Mouse (Mus musculus) gastrocnemius, postnatal 36 days (tissue): ENCODE data around the gene Ahsa2. TPM values are rescaled to one million over a fixed set of nuclear protein-coding genes. Genes with fewer than 3 reads are reported as not detected.
"Not testable (repeated sequence)": the region's sequence is repeated elsewhere in the genome, so short reads cannot be mapped to it uniquely, and the experiment has no call there.

Experiments
- DNase-seq, 2 experiments: peaks; one replicate each; pipeline ENCODE4 v3.0.0; 2022
- intact Hi-C: fragments of 180-260 bp; cut with DNase I; formaldehyde crosslinking; loops from one replicate; pipeline ENCODE4 v1.15.1; 2025
- long read RNA-seq, 2 experiments: library from polyadenylated mRNA; stranded (forward); transcript quantifications; one replicate each; pipeline ENCODE4 v2.0.0; 2021
- microRNA-seq, 2 experiments: library from miRNA; unstranded; fragments of <30 nt; microRNA quantifications; one replicate each; pipeline ENCODE4 v1.2.0; 2021
- total RNA-seq, 2 experiments: library from RNA; stranded (reverse); gene quantifications; 2 replicates each; pipeline ENCODE4 v1.2.3; 2021

The Ahsa2 gene
- total RNA-seq: 10 to 100 TPM; 36.2 to 39.3 TPM
- long read RNA-seq, experiment 1, transcript Ahsa2-201 (9 exons, 3,023 nt): major isoform, 17 of 22 reads
- long read RNA-seq, experiment 1, partial matches to known transcripts: 0 of 22 reads
- long read RNA-seq, experiment 1, other reads (novel, unspliced or antisense): 3 of 22 reads
- long read RNA-seq, experiment 2, transcript Ahsa2-202 (9 exons, 3,583 nt): minor isoform, 5 of 46 reads
- long read RNA-seq, experiment 2, transcript Ahsa2-201 (9 exons, 3,023 nt): major isoform, 31 of 46 reads
- long read RNA-seq, experiment 2, partial matches to known transcripts: 1 of 46 reads
- long read RNA-seq, experiment 2, other reads (novel, unspliced or antisense): 9 of 46 reads

- DNase-seq: peak; percentile 96 to 97
- intact Hi-C loops: loop anchor here (5.0 kb wide), 1 partner anchor 69 kb away; no protein-coding TSS in a partner anchor
These were observed at the start of gene Ahsa2 for GRCm38 (mm10) chr11:23497718-23498509. Gene Ahsa2 (minus strand): TSS chr11:23498030.

DNA sequence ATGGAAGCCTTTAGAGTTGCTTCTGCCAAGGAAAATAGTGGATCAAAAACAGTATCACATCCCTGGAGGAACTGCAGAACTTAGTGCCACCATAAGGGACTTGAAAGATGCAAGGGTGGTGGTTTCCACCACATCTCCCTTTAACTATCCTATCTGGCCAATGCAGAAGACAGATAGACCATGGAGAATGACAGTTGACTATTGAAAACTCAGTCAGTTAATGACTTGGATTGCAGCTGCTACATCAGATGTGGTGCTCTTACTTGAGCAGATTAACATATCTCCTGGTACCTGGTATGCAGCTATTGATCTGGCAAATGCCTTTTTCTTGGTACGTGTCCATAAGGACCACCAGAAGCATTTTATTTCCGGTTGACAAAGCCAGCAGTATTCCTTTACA, 39.6 kb upstream of the Ahsa2 start:
- DNase-seq: no peak
- intact Hi-C loops: no loop called here

- no peak for DNase-seq
- intact Hi-C loops: loop anchor here (5.0 kb wide), 1 partner anchor 597 kb away; no protein-coding TSS in a partner anchor
These were observed 22.8 kb upstream of the Ahsa2 start, which contains the start of gene 1700093K21Rik for GRCm38 (mm10) chr11:23520473-23521205. Gene 1700093K21Rik (minus strand): TSS chr11:23521155.

- no peak for DNase-seq
- intact Hi-C loops: no loop called here
These were observed 21.2 kb upstream of the Ahsa2 start for GRCm38 (mm10) chr11:23518981-23519380.

DNA sequence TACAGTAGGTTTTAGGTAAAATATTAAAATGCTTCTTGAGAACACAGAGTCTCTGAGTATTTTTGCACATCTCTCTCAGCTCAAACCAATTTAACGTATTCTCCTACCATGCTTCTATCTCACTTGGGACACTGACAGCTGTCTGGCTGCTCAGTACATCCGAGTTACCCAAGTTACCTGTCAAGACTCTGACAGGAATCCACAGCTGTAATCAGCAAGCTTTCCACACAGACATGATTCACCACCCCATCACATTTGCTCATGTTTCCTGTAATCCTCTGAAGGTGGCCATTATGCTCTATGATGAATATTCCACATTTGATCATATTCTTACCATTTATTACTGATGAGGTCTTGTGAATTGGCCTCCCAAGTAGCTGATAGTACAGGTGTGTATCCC, 17.5 kb upstream of the Ahsa2 start:
- DNase-seq: no peak
- intact Hi-C loops: no loop called here

DNA sequence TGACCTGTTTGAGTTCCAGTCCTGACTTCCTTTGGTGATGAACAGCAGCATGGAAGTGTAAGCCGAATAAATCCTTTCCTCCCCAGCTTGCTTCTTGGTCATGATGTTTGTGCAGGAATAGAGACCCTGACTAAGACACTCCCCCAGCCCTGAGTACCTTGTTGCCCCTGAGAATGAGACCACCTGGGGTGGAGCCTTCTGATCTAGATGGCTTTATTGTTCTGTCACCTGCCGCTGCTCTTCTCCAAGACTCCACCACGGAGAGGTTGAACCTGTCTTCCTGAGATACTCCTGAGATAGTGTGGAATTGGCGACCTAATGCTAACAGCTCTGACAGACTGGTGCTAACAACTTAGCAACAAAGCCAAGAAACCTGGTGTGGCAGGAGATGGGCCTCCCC, 17.0 kb upstream of the Ahsa2 start:
- DNase-seq, intact Hi-C loops: not testable (repeated sequence)

DNA sequence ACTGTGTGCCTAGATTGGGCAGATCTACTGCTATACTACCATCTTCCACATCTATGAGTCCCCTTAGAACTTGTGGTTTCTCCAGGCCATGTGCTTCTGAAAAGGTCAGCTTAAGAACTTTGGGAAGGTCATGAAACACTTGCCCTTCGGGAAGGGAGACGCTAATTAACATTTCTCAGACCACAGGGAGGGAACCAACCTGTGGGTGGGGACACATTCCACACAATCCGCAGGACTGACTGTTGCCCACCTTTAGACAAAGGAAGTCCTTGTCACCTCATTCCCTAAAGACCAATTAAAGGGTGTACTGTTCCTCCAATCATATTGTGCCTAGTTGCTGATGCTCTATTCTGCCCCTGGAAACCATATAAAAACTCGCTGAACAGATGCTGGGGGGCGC, 7.0 kb upstream of the Ahsa2 start:
- DNase-seq, intact Hi-C loops: not testable (repeated sequence)

GRCm38 (mm10) chr11:23498609-23499008, 779 bp upstream of the Ahsa2 start:
- intact Hi-C loops: loop anchor here (5.0 kb wide), 1 partner anchor 69 kb away; no protein-coding TSS in a partner anchor
- no peak for DNase-seq

- intact Hi-C loops: loop anchor here (5.0 kb wide), 1 partner anchor 70 kb away; no protein-coding TSS in a partner anchor
- DNase-seq: peak in 1 of 2 experiments; percentile 47
These were observed 504 bp downstream of the Ahsa2 start for GRCm38 (mm10) chr11:23497335-23497717.

- DNase-seq: no peak
- intact Hi-C loops: loop anchor here (5.0 kb wide), 1 partner anchor 71 kb away; no protein-coding TSS in a partner anchor
These were observed 1.2 kb downstream of the Ahsa2 start for GRCm38 (mm10) chr11:23496661-23497060.

DNA sequence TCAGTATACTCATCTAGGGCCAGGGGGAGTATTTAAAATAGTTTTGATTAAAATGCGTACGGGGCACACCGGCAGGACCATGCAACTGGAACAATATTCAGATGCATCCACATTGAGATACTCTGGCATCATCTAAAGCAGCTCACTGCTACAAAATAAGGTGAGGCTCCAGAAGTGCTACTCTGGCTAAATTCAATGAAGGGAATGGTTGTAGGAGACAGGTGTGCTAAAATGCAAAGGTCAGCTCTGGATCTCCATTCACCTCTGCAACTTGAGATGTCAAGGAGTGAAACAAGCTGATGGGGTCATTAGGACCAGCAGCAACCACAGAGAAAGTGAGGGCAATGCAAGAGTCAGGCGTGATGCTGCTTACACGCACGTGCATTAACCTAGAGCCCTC, 2.6 kb downstream of the Ahsa2 start:
- no peak for DNase-seq
- intact Hi-C loops: loop anchor here (5.0 kb wide), 1 partner anchor 72 kb away; no protein-coding TSS in a partner anchor

DNA sequence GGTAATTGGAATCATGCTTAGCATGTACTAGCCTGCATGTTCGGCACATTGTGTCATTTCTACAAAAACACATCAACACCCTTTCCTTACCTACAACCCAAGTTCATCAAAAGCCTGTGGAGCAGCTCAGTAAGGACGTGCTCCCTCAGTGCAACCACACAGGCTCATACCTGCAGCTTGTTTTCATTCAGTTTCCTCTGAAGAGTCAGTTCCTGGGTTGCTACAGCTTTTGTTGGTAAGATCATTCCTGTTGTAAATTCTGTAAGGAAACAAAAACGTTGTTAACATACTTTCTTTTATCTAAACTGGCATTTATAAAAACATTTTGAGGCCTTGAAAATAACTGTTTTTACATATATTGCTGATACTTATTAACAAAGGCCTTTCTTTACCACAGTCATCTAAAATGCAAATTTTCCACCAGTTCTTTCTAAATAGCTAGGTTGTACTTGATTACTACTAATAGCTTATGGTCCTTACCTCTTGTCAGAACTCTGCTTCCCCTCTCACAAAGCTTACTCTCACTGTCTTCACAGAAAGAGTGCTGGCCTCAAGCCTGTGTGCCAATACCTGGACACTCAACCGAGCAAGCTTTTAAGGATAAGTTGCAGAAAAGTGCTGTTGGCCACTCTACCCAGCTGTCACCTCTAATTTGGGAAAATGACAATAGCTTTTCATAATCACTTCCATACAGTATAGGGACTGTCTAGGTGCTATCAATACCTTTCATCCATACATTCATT, 5.6 kb downstream of the Ahsa2 start:
- DNase-seq: no peak
- intact Hi-C loops: no loop called here

GRCm38 (mm10) chr11:23489955-23490354, 7.9 kb downstream of the Ahsa2 start:
- no peak for DNase-seq
- intact Hi-C loops: no loop called here

GRCm38 (mm10) chr11:23465862-23466261, 32.0 kb downstream of the Ahsa2 start:
- DNase-seq, intact Hi-C loops: not testable (repeated sequence)

Small RNA genes lying within 50 kb of the gene (microRNA-seq; reads per million reads assigned to microRNA genes)
- 0 reads per million in 2 experiments for gene Gm47279

Other genes starting within 250 kb of the Ahsa2 start
- gene Xpo1, start 242.0 kb downstream of the Ahsa2 start, total RNA-seq: 10 to 100 TPM; 21.7 to 22.4 TPM
- gene Usp34, start 191.1 kb downstream of the Ahsa2 start, total RNA-seq: 10 to 100 TPM; 29.7 to 39.6 TPM
- not detected for gene 1700093K21Rik, start 23.1 kb upstream of the Ahsa2 start, total RNA-seq
- gene 0610010F05Rik, start 135.6 kb upstream of the Ahsa2 start, total RNA-seq: 10 to 100 TPM; 11.4 to 14.4 TPM
- 10 to 100 TPM; 15.2 to 15.9 TPM for gene Pus10, start 167.6 kb upstream of the Ahsa2 start, total RNA-seq
- 10 to 100 TPM; 14.3 to 24.7 TPM for gene Pex13, start 167.9 kb upstream of the Ahsa2 start, total RNA-seq